Mouse (Mus musculus): ENCODE measurements at regions not wholly inside any gene's neighbourhood (a gene's known extent, or its start where the extent isn't known, plus 50 kb on each side); places are given as distances from the start of the nearest gene placed in this dataset.

DNA sequence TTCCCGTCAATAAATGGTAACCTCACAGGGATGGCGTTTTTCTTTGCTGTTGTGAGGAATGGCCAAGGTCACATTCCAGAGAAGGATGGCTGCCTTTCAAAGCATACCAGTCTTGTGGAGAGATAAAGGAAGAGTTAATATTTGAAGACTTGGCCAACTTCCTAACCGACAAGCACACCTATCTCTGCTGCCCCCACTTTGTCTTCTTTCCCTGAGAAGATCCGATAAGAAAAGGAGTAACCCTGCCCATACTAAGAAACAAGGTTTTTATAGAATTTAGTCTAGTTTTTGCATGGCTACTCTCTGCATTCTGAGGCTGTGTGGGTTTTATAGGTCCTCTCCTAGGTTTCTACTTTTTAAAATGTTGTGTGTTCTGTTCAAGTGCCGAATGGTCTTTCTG is 210.2 kb upstream of the Ankrd55 start:
- Histone ChIP-seq H3K36me3 (ENCODE audit: control insufficient read depth, insufficient read depth, low read length) (no peaks in the 10 kb centered on the region), H3K4me3 (ENCODE audit: control insufficient read depth, low read depth, low read length) (no peak overlapping the region)

DNA sequence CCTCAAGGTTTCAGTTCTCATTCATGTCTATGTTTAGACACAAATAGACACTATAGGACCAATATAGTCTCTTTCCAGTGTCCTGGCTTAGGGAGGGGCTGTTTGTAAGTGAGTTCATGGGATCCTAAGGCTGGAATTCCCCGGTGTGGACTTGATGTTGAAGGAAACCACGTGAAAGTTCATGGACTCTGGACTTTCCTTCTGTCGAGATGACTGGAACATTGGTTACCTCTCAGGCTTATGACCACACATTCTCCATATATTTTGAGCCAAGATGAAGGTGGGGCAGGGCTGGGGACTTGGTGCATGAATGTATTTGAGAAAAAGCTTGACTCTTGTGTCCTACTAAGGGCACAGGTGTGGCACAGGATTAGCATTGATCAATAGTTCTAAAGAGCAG is 206.3 kb upstream of the Ankrd55 start:
- H3K36me3 ChIP-seq (ENCODE audit: control insufficient read depth, insufficient read depth, low read length) = no peaks in the 10 kb centered on the region
- H3K27me3 ChIP-seq (ENCODE audit: control insufficient read depth, insufficient read depth, low read length) = no peaks in the 10 kb centered on the region
- H3K4me1 ChIP-seq (ENCODE audit: control insufficient read depth, insufficient read depth, low read length) = no peaks in the 10 kb centered on the region
- H3K27ac ChIP-seq (ENCODE audit: control insufficient read depth, insufficient read depth, low read depth, low read length) = no peak overlapping the region
- TF ChIP-seq CTCF (IDR thresholded peaks at IDR 0.05; ENCODE audit: control insufficient read depth, insufficient read depth, insufficient replicate concordance, low read depth, low read length) (no peak), POLR2A (IDR thresholded peaks at IDR 0.05; ENCODE audit: control insufficient read depth, low read depth, low read length) (no peak)
- no peak overlapping the region for H3K4me3 ChIP-seq (ENCODE audit: control insufficient read depth, low read depth, low read length)

More for the DNA sequence above, 210.2 kb upstream of the Ankrd55 start:
- no peaks in the 10 kb centered on the region for H3K4me1 ChIP-seq (ENCODE audit: control insufficient read depth, insufficient read depth, low read length)
- no peaks in the 10 kb centered on the region for H3K27me3 ChIP-seq (ENCODE audit: control insufficient read depth, insufficient read depth, low read length)
- TF ChIP-seq CTCF (IDR thresholded peaks at IDR 0.05; ENCODE audit: control insufficient read depth, insufficient read depth, insufficient replicate concordance, low read depth, low read length) = no peak
- TF ChIP-seq POLR2A (IDR thresholded peaks at IDR 0.05; ENCODE audit: control insufficient read depth, low read depth, low read length) = no peak
- H3K27ac ChIP-seq (ENCODE audit: control insufficient read depth, insufficient read depth, low read depth, low read length) = no peak overlapping the region

DNA sequence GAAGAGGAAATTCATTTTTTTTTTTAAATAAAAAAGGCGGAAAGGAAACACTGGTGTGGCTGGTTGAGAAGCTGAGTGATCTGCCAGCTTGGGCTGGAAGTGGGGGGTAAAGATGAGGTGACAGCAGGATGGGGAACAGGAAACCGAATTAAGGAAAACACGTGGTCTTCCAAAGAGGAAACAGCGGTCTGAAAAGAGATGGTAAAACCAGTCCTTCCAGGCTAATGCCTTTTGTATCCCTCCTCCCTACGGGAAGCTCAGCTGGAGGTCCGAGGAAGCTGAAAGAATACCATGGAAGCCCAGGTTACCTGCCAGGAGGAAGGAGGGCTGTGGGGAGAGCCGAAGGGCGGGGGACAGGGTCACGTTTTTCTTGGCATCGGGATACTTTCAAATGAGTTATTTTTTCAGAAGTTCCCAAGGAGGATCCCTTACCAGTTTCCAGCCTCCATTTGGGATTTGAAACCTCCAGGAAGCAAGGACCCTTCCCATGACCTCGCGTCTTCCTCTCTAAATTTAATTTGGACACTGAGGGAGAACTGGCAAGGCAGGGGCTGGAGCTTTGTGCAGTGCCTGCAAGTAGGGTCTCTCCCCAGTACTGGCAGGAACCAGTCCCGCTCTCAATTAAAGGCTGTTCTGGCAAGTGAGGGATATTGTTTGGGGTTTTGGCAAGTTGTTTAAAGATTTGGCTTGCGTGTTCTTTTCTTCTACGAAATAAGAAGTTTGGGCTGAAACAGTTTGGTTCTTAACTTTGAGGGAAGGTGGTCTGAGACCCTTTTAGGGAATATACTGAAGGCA is 203.6 kb upstream of the Ankrd55 start:
- Histone ChIP-seq H3K27me3 (ENCODE audit: control insufficient read depth, insufficient read depth, low read length) (no peaks in the 10 kb centered on the region), H3K36me3 (ENCODE audit: control insufficient read depth, insufficient read depth, low read length) (no peaks in the 10 kb centered on the region), H3K4me3 (ENCODE audit: control insufficient read depth, low read depth, low read length) (no peak overlapping the region), H3K27ac (ENCODE audit: control insufficient read depth, insufficient read depth, low read depth, low read length) (no peak overlapping the region), H3K4me1 (ENCODE audit: control insufficient read depth, insufficient read depth, low read length) (no peaks in the 10 kb centered on the region; the same call in 1 of the 2 replicates)
- TF ChIP-seq POLR2A (IDR thresholded peaks at IDR 0.05; ENCODE audit: control insufficient read depth, low read depth, low read length) (no peak), CTCF (IDR thresholded peaks at IDR 0.05; ENCODE audit: control insufficient read depth, insufficient read depth, insufficient replicate concordance, low read depth, low read length) (no peak)

DNA sequence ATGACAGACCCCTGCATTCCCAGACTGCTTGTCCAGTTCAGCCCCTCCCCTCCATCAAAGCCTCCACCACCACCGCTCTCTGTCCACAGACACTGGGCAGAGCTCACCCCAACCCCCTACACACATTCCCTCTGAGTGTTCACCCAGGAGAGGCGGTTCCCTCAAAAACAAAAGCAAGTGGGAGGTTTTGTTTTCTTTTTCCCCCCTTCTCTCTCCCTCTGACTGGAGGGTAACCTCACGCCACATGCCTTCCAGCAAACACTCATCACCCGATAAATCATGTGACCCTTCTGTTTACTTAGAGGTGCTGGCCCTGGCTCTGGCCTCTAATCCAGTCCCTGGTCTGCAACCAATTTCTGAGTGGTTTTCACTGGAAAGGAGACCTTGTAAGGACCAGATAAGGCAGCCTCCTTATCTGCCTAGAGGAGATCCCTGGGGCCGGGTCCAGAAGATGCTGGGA is 199.9 kb upstream of the Ankrd55 start:
- H3K4me3 ChIP-seq (ENCODE audit: control insufficient read depth, low read depth, low read length) = no peak overlapping the region
- no peak overlapping the region for H3K27ac ChIP-seq (ENCODE audit: control insufficient read depth, insufficient read depth, low read depth, low read length)
- TF ChIP-seq POLR2A (IDR thresholded peaks at IDR 0.05; ENCODE audit: control insufficient read depth, low read depth, low read length) (no peak), CTCF (IDR thresholded peaks at IDR 0.05; ENCODE audit: control insufficient read depth, insufficient read depth, insufficient replicate concordance, low read depth, low read length) (no peak)
- H3K36me3 ChIP-seq (ENCODE audit: control insufficient read depth, insufficient read depth, low read length) = no peaks in the 10 kb centered on the region
- H3K27me3 ChIP-seq (ENCODE audit: control insufficient read depth, insufficient read depth, low read length) = no peaks in the 10 kb centered on the region
- H3K4me1 ChIP-seq (ENCODE audit: control insufficient read depth, insufficient read depth, low read length) = no peaks in the 10 kb centered on the region; the same call in 1 of the 2 replicates

DNA sequence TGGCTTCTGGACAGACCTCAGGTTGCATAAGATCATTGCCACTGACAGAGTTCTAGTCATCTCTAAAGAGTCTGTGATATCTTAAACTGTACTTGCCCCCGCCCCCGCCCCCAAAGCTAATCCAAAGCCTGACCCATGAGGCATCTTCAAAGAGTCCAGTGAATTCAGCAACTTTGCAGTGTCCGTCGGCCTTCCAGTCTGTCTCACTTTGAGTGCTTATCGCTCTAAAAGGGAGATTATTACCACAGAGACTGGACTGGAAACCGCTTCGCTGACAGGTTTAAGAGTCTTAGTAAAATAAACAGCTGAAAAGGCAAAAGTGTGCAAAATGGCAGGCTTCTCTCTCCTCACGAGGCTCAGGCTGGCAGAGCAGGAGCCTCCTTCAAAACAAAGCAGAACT is 197.5 kb upstream of the Ankrd55 start:
- Histone ChIP-seq H3K4me1 (ENCODE audit: control insufficient read depth, insufficient read depth, low read length) (no peaks in the 10 kb centered on the region; the same call in 1 of the 2 replicates), H3K27ac (ENCODE audit: control insufficient read depth, insufficient read depth, low read depth, low read length) (no peak overlapping the region), H3K36me3 (ENCODE audit: control insufficient read depth, insufficient read depth, low read length) (no peaks in the 10 kb centered on the region), H3K27me3 (ENCODE audit: control insufficient read depth, insufficient read depth, low read length) (no peaks in the 10 kb centered on the region), H3K4me3 (ENCODE audit: control insufficient read depth, low read depth, low read length) (no peak overlapping the region)
- TF ChIP-seq POLR2A (IDR thresholded peaks at IDR 0.05; ENCODE audit: control insufficient read depth, low read depth, low read length) = no peak
- TF ChIP-seq CTCF (IDR thresholded peaks at IDR 0.05; ENCODE audit: control insufficient read depth, insufficient read depth, insufficient replicate concordance, low read depth, low read length) = no peak

DNA sequence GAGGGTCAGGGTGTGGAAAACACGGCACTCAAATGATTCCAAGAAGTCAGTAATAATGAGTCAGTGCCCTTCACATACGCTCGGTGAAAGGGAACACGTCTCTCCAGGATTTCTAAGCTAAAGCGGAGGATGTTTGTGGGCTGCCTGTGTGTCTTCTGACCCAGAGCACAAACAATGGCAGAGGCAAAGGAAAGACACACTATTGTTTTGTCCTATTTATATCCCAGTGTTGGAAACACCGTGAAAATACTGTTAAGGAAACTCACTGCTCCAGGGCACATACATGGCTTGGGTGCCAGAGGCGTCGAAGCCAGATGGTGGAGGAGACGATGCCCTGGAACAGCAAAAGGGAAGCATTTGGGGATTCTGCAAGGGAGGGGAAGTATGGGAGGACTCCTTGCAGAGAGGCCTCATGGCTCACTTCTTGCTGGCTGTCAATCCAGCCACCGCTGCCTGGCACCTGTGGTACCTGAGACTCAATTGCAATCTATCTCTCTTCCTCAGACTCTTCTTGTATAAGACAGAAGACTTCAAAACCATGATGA is 192.6 kb upstream of the Ankrd55 start:
- no peak for TF ChIP-seq CTCF (IDR thresholded peaks at IDR 0.05; ENCODE audit: control insufficient read depth, insufficient read depth, insufficient replicate concordance, low read depth, low read length)
- TF ChIP-seq POLR2A (IDR thresholded peaks at IDR 0.05; ENCODE audit: control insufficient read depth, low read depth, low read length) = no peak
- Histone ChIP-seq H3K27me3 (ENCODE audit: control insufficient read depth, insufficient read depth, low read length) (no peaks in the 10 kb centered on the region), H3K4me1 (ENCODE audit: control insufficient read depth, insufficient read depth, low read length) (peaks cover 4% of the 10 kb centered on the region; the same call in 1 of the 2 replicates)

DNA sequence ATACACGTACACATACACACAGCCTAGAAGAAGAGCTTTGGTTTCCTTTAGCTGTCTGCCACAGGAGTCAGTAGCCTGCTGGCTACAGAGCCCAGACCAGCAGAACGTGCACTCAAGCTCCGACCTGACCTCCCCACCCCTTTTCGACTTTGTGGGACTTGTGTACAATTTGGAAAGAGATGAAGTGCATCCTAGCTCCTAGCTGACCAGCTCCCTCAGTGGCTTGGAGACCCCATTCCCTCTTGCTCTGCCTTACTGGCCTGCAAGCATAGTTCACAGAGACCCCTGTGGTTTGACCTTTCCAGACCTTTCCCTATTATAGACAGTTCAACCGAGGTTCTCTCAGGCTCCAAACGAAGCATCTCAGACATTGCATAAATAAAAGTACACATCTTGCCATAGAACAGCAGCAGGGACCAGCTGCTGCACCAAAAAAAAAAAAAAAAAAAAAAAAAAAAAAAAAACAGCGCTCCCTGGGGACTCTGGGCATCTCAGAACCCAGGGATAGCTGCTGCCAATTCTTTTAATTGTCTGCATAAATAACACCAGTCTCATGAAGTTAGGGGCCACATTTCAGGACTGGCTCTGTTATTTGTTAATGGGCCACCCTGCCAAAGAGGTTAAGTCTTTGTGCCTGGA is 188.2 kb upstream of the Ankrd55 start:
- Histone ChIP-seq H3K27ac (ENCODE audit: control insufficient read depth, insufficient read depth, low read depth, low read length) (peak overlapping the region; percentile 77), H3K27me3 (ENCODE audit: control insufficient read depth, insufficient read depth, low read length) (no peaks in the 10 kb centered on the region), H3K4me1 (ENCODE audit: control insufficient read depth, insufficient read depth, low read length) (peaks cover 4% of the 10 kb centered on the region; the same call in 1 of the 2 replicates), H3K36me3 (ENCODE audit: control insufficient read depth, insufficient read depth, low read length) (no peaks in the 10 kb centered on the region), H3K4me3 (ENCODE audit: control insufficient read depth, low read depth, low read length) (peak overlapping the region; percentile 70)
- TF ChIP-seq POLR2A (IDR thresholded peaks at IDR 0.05; ENCODE audit: control insufficient read depth, low read depth, low read length) = no peak
- no peak for TF ChIP-seq CTCF (IDR thresholded peaks at IDR 0.05; ENCODE audit: control insufficient read depth, insufficient read depth, insufficient replicate concordance, low read depth, low read length)

More for the DNA sequence above, 192.6 kb upstream of the Ankrd55 start:
- no peaks in the 10 kb centered on the region for H3K36me3 ChIP-seq (ENCODE audit: control insufficient read depth, insufficient read depth, low read length)
- no peak overlapping the region for H3K27ac ChIP-seq (ENCODE audit: control insufficient read depth, insufficient read depth, low read depth, low read length)
- no peak overlapping the region for H3K4me3 ChIP-seq (ENCODE audit: control insufficient read depth, low read depth, low read length)
